Mouse (Mus musculus) brain, adult 10 weeks (tissue): Measurements from ENCODE around the gene Gm7029. TPM values are rescaled to one million over a fixed set of nuclear protein-coding genes. Genes with fewer than 3 reads are reported as not detected.

Experiments used
- polyA plus RNA-seq: library from polyadenylated mRNA; stranded (reverse); fragments of 350-450 nt; fragmentation: Illumina TruSeq; extraction: RNeasy Lipid Tissue Mini Kit (QIAGEN cat#74804); gene quantifications from one replicate; pipeline ENCODE4 v1.2.3, GENCODE M21; 2015; ENCODE audit warnings: low read depth, low replicate concordance

The Gm7029 gene
- not detected for polyA plus RNA-seq

GRCm38 (mm10) chr17:33873537-33873936 lies at the start of gene Gm7029:
Gm7029 (plus strand) TSS chr17:33873837.

DNA sequence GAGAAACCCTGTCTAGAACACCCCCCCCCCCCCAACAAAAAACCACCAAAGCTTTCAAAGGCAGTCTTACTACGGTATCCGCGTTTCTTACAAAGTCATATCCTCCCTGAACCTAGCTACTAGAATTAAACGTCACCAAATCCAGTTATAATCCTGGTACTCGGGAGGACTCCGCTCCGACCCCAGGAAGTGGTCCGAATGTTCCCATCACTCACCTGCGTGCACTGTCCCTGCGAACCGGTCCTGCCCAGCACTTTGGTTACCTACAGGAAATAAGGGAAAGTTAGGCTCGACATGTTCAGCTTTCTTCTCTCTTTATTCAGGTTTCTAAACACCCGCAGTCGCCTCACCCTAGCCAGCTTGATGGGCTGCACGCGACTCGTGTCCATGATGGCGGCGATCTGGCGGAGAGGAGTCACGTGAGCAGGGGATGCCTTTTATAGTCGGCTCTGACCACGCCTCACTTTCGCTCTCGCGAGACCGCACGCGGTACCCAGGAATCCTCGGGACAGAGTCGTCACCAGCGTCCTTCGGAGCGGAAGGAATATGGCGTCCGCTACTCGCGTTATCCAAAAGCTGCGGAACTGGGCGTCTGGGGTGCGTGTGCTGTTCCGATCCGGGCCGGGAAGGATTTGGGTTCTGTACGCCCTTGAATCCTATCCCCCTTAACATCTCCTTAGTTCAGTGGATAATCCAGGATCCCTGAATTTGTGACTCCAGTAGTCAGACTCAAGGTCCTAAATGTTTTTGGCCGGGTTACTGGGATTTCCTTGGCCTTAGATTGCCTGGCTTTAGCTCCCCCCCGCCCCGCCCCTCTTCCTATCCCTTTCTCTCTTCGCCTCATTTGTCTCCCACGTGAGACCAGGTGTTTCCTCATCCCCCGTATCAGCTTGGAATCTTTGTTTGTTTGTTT lies 49.3 kb upstream of the Gm7029 start, which contains the start of the genes Rps28 and Ndufa7:
Gene Rps28, minus strand, starts transcription at position 479 of the 913 bp plus-strand sequence.
Gene Ndufa7, plus strand, starts transcription at position 489 of the 913 bp plus-strand sequence.

DNA sequence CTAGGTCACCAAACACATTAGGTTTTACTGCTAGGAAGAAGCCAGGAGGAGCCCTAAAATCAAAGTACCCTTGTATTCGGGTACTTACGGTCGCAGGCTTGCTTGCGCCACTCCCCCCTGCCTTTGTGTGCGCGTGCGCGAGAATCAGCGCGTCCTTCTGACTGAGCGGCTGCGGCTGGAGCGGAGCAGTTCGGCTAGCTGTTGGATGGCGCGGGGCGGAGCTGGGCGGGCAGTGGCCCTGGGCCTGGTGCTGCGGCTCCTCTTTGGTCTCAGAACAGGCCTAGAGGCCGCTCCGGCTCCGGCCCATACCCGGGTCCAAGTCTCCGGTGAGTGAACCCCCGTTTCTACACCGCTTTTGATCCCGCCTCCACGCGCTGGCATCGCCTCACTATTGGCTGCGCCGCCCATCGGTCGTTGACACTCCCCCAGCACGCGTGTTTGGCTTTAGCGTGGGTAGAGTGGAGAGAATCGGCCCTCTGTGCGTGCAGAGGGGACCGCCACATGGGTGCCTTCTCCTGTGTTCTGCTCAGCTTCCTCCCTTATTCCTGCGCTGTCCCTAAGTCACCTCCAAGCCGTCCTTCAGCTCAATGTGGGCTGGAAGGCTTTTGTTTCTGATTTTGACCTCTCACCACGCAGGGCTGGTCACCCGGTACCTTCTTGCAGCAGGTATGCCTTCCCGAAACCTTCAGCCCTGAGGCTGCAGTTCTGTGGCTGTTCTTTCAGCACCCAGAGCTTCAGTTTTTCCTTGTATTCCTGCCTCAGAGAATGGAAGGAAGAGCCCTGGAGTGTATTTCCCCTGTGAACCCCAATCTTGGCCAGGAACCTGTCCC lies 30.5 kb upstream of the Gm7029 start, which contains the start of gene Cd320:
Gene Cd320, plus strand, starts transcription at position 126 of the 830 bp plus-strand sequence.

GRCm38 (mm10) chr17:33890533-33891059 lies 17.0 kb downstream of the Gm7029 start, which contains the start of gene Kifc1:
Kifc1 (minus strand) TSS chr17:33890661.

DNA sequence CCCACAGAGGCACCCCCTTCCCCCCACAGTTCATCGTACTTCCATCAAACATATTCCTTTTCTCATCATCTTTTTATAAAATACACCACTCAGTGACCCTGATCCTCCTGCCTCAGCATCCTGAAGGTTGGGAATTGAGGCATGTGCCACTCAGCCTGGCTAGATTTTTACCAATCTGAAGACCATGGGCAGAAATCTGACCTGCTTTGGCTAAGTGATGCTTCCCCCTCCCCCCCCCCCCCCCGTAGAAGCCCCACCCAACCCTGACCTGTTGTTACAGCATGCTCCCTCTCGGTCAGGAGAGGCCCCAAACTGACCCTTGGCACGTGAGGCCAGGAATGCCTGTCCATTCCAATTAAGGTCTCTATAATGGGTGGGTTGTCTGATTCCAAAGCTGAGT lies 31.2 kb downstream of the Gm7029 start, which contains the start of gene Platr17:
Gene Platr17, plus strand, starts transcription at position 301 of the 400 bp plus-strand sequence.

DNA sequence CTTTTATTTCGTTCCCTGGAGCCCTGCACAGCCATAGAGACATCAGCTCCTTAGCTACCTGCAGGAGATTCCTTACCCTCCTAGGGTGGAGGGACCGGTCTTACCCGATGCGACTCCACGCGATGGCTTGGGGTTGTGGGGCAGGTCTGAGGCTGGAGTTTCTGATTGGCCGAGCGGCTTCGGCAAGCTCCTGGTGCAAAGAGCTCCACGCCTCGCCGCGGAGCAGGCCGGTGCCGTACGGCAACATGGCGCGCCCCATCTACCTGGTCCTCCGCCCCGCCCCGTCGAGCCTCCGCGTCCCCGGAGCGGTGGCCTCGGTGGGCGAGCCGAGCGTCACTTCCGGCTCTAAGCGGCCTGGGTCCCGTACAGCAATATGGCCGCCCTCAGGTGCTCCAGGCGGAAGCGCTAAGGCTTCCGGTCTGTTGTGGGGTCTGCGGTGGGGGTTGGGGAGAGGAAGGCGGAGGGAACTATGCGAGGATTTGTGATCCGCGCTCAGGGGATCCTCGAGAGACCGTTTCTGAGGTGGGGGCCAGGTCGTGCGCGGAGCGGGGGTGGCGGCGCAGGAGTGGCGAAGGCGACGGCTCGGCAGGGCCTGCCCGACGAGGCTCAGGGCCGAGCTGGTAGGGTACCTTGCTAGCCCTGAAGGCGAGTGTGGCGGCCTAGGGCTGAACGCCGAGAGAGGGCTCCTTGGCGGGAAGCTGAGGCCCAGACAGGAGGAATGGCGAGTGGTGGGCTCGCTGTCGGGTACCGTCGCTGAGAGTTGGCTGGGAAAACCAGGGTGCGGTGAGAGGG lies 35.6 kb downstream of the Gm7029 start, which contains the start of gene Daxx:
Gene Daxx, plus strand, starts transcription at position 338 of the 792 bp plus-strand sequence.

DNA sequence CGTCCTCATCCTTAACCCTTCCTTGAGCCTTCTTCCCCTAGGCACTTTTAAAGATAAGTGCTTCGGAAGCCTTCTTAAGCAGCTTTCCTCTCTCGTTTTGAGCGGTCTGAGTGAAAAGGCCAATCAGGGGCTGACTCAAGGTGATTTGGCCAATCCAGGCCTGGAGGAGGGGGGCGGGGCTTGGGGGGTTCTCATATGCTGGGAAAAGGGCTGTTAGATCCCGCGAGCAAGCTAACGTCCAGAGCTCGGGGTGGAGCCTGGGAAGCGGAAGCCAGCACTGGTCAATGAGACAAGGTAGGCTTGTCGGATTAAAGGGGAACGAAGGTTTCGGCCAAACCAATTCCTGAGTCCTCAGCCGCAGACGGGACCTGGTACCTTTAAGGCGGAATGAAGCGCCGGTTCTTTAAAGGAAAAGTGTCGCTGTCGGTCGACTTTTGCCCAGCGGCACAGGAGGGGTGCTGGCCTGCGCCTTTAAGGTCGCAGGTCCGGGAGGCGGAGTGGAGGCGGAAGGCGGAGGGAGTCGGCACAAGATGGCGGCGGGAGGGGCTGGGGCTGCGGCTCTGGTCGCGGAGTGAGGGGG lies 42.1 kb downstream of the Gm7029 start, which contains the start of the genes Tapbp and Zbtb22:
Gene Tapbp, plus strand, starts transcription at position 229 of the 580 bp plus-strand sequence.
Gene Zbtb22, plus strand, starts transcription at position 234 of the 580 bp plus-strand sequence.

Other genes starting within 250 kb of the Gm7029 start
- 36.4 TPM for gene Zfp414, start 244.7 kb upstream of the Gm7029 start, polyA plus RNA-seq
- gene Pram1, start 235.8 kb upstream of the Gm7029 start, polyA plus RNA-seq: not detected
- gene Hnrnpm, start 187.0 kb upstream of the Gm7029 start, polyA plus RNA-seq: 103 TPM
- 123 TPM for gene March2, start 155.2 kb upstream of the Gm7029 start, polyA plus RNA-seq
- gene Rab11b, start 113.3 kb upstream of the Gm7029 start, polyA plus RNA-seq: 275 TPM
- 4.1 TPM for gene Angptl4, start 92.0 kb upstream of the Gm7029 start, polyA plus RNA-seq
- 37.8 TPM for gene Kank3, start 63.3 kb upstream of the Gm7029 start, polyA plus RNA-seq
- 822 TPM for gene Rps28, start 49.3 kb upstream of the Gm7029 start, polyA plus RNA-seq
- 455 TPM for gene Ndufa7, start 49.3 kb upstream of the Gm7029 start, polyA plus RNA-seq
- 25.9 TPM for gene Cd320, start 30.7 kb upstream of the Gm7029 start, polyA plus RNA-seq
- gene Kifc1, start 16.8 kb downstream of the Gm7029 start, polyA plus RNA-seq: 1.2 TPM
- gene Platr17, start 31.3 kb downstream of the Gm7029 start, polyA plus RNA-seq: 1.1 TPM
- 20.5 TPM for gene Daxx, start 35.6 kb downstream of the Gm7029 start, polyA plus RNA-seq
- 19.5 TPM for gene Tapbp, start 42.1 kb downstream of the Gm7029 start, polyA plus RNA-seq
- gene Zbtb22, start 42.1 kb downstream of the Gm7029 start, polyA plus RNA-seq: 25.3 TPM
- 73.9 TPM for gene Rgl2, start 55.7 kb downstream of the Gm7029 start, polyA plus RNA-seq
- 145 TPM for gene Pfdn6, start 66.5 kb downstream of the Gm7029 start, polyA plus RNA-seq
- 10.6 TPM for gene Wdr46, start 66.8 kb downstream of the Gm7029 start, polyA plus RNA-seq
- gene B3galt4, start 77.7 kb downstream of the Gm7029 start, polyA plus RNA-seq: 6.7 TPM
- gene Vps52, start 82.0 kb downstream of the Gm7029 start, polyA plus RNA-seq: 65.0 TPM
- gene Rps18, start 82.2 kb downstream of the Gm7029 start, polyA plus RNA-seq: 1,085 TPM
- 54.0 TPM for gene H2-K1, start 126.5 kb downstream of the Gm7029 start, polyA plus RNA-seq
- 43.2 TPM for gene Ring1, start 150.8 kb downstream of the Gm7029 start, polyA plus RNA-seq
- gene H2-Ke6, start 154.2 kb downstream of the Gm7029 start, polyA plus RNA-seq: 71.2 TPM
- 90.9 TPM for gene Slc39a7, start 157.8 kb downstream of the Gm7029 start, polyA plus RNA-seq
- 71.9 TPM for gene Rxrb, start 158.0 kb downstream of the Gm7029 start, polyA plus RNA-seq
- 8.4 TPM for gene Col11a2, start 165.6 kb downstream of the Gm7029 start, polyA plus RNA-seq
- gene H2-Oa, start 218.5 kb downstream of the Gm7029 start, polyA plus RNA-seq: 1.2 TPM
- gene H2-DMa, start 245.7 kb downstream of the Gm7029 start, polyA plus RNA-seq: 15.6 TPM
- gene Brd2, start 248.8 kb downstream of the Gm7029 start, polyA plus RNA-seq: 127 TPM